Mouse (Mus musculus) cerebellum, adult 8-10 months (tissue): Measurements from ENCODE around the gene Hoxb13.

Experiments
- DNase-seq: peaks from one replicate; pipeline ENCODE4 v3.0.0; 2022

Hoxb13 gene

DNA sequence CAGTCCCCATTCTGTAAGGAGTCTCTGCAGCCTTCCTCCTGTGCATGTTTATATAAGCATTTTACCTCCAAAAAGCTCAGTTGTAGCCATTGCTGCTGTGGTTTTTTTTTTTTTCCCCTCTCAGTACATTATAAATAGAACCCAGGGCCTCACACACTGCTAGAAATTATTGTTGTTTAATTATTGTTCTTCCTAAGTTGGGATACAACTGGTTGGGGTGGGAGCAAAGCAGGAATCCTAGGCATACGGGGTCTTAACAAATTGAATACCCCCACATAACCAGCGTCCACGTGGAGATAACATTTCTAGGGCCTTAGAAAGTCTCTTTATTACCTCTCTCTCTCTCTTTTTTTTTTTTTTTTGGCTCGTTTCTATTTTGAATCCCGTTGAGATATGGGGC is 3.0 kb upstream of the Hoxb13 start:
- no peak for DNase-seq

DNA sequence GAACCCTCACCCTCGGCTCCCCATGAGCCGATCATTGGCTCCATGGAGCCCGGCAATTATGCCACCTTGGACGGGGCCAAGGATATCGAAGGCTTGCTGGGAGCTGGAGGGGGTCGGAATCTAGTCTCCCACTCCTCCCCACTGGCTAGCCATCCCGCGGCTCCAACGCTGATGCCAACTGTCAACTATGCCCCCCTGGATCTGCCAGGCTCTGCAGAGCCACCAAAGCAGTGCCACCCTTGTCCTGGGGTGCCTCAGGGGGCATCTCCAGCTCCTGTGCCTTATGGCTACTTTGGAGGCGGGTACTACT is 240 bp downstream of the Hoxb13 start:
- DNase-seq, result no peak

DNA sequence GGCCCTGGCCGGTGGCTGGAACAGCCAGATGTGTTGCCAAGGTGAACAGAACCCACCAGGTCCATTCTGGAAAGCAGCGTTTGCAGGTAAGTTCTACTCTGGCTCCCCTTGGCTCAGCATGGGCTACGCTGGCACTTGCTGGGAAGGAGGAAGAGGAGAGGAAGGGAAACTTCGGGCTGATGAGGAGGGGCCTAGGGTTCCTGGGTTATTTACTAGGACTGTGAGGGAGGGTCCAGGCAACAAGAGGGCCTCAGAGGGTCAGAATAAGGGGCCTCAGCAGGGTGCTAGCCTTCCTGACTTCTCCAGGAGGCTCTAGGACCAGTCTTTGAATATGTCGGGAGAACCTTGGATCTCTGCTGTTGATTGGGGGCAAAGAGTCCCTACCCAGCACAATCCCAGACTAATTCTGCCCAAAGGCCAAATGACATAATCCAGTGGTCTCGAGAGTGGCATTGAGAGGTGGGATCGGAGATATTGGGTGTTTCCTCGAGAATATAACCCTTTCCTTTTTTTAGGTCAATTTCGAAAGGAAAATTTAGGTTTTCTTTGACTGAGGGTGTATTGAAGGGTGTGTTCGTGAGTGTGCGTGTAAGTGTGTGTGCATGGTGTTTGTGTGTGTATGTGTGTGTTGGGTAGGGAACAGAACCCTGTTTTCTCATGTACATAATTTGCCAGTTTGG is 985 bp downstream of the Hoxb13 start:
- DNase-seq, result no peak

DNA sequence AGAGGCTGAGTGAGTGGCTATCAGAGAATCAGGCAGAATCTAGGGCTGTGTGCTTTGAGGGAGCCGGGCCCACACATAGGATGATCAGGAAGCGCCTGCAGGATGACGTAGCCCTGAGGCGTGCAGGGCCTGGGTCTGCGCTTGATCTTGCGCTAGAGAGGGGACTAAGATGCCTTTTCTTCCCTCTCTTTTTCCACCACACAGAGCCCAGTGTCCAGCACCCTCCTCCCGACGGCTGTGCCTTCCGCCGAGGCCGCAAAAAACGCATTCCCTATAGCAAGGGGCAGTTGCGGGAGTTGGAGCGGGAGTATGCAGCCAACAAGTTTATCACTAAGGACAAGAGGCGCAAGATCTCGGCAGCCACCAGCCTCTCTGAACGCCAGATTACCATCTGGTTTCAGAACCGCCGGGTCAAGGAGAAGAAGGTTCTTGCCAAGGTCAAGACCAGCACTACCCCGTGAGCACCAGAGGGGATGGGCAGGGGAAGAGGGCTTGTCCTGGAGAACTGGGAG is 1.7 kb downstream of the Hoxb13 start:
- no peak for DNase-seq

- no peak for DNase-seq
Observed at GRCm38 (mm10) chr11:96198642-96199041, 4.5 kb downstream of the Hoxb13 start.

DNA sequence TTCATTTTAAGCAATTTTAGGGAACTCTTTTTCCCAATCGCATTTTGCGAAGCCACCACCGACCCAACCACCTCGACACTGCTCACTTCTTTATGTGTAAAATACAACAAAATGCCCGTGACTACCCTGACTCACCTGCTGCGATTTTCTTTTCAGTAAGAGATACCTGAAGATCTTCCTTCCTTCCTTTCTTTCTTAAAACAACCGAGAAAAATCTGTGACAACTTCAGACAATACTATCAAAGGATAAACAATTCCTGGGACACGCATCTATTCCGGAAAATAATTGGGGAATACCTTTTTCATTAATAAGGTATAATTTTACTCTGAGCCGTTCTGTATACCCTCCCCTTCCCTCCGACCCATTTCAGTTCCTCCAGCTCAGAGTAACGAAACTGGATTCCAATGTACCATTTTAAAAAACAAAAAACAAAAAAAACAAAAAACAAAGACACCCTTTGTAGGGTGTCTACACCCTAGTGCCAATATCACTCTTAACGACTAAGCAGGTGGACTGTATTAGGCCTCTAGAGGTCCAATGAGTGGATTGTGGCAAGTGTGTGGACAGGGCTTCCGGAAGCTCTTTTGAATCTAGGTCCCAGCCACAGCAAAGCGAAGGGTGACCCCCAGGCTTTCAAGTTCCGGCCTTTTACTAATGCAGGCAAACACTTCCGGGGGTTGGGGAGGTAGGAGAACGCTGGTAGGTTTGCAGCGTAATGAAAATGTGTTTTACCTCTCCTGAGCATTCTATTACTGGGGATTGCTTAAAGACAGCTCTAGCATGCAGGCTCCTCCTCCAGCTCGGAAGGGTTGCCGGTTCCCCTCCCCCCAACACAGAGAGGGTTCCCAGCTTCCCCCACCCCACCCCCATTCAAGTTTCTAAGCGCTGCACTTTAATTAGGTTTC is 5.3 kb downstream of the Hoxb13 start:
- no peak for DNase-seq

- no peak for DNase-seq
Observed at GRCm38 (mm10) chr11:96200183-96200655, 6.1 kb downstream of the Hoxb13 start.

GRCm38 (mm10) chr11:96201741-96202140 is 7.6 kb downstream of the Hoxb13 start:
- no peak for DNase-seq

DNA sequence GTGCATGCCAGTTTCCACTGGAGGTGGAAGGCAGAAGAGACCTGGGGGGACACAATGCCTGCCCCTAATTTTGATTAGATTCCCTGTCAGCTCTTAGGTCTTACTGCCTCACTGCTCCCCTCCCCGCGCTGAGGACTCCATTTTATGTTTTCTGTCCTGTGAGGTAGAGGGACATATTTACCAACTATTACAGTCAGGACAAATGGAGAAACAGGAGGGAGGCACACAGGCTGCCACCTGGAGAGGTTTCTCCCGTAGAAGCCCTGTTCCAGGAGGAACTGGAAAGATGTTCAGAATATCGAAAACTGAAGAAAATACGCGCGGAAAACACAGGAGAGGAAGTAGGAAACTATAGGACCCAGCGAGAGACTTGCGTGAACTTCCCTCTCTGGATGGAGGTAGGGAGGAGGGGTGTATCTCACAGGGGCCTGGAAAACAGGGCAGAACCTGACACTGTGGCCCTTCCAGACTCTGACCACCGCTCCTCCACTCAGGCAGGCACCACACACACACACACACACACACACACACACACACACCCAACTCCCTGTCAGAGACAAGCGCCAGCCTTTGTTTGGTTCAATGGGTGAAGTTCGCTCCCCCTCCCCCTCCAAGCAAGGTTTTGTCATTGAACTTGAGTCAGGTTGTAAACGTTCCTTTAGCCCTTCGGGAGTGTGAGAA is 8.4 kb downstream of the Hoxb13 start:
- DNase-seq, result no peak

DNA sequence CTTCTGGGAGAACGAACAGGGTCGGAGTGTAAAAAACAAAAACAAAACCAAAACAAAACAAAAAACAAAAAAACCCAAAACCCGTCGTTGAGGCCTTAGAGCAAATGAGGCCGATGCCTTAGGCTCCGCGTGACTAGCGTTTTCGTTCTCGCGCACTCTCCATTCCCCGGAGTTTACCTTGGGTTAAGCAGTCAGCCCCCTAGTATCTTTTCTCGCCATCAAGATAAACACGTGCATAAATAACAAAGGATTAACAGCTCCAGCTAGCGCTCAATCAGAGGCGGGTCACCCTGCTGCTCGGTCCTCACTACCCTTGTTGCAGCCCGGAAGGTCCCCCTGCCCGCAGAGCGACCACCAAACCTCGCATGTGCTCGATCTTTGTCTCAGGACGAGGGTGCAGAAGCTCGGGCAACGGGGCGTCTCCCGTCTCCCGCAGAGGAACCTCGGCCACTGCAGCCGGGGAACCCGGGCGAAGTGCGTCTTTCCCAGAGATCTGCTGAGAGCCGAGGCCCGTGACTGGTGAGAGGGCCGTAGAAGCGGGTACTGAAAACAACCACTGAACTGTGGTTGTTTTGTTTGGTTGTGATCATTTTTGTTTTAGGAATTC is 9.2 kb downstream of the Hoxb13 start:
- DNase-seq, result no peak

GRCm38 (mm10) chr11:96203789-96204186 is 9.7 kb downstream of the Hoxb13 start:
- no peak for DNase-seq

DNA sequence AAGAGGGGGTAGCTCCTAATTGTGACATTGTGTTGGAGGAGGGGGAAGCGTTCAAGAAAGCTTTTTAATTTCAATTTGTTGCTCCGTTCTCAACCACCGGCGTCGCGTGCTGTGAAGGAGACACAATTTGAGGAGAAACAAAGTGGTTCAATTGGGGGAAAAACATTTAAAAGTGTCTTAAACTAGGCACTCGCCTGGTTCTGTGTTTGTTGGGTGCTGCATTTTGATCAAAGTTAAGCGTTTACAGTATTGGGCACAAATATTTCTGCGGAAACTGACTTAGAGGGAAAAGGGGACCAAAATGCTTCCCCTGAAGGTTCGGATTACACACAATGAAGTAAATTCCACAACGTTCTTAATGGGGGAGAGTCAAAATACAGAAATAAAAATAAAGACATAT is 10.2 kb downstream of the Hoxb13 start:
- DNase-seq, result no peak

GRCm38 (mm10) chr11:96205426-96206131 is 11.5 kb downstream of the Hoxb13 start:
- DNase-seq, result no peak

DNA sequence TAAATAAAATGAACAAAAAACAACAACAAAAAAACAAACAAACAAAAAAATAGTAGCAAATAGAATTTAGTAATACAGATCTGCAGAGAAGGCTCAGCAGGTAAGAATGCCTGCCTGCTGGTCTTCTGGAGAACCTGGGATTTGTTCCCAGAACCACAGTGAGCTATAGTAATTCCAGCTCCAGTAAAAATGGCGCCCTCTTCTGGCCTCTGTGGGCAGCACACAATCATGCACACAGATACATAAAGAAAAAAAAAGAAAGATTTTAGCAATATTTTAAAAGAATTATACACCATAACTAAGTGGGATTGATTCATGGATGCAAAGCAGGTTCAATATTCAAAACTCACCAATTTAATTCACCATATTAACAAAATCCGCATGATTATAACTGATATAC is 29.7 kb downstream of the Hoxb13 start:
- no peak for DNase-seq

DNA sequence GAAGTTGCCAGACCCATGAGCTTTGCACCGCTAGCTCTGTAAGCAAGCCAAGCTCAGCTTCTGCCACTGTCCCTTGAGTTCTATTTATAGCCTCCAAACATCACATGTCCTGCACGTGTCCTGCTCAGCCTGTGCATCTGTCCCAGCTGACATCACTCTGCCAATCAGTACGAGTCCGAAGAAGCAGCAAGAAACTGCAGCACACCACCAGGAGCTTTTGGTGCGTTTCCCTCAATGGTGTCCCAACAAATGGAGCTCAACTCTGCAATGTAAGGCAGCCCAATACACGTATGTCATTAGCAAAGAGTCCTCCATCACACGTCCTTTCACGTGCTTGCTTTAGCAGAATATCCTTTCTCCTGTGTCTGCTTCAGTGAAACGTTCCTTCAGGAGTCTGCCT is 33.6 kb downstream of the Hoxb13 start:
- DNase-seq, result no peak

DNA sequence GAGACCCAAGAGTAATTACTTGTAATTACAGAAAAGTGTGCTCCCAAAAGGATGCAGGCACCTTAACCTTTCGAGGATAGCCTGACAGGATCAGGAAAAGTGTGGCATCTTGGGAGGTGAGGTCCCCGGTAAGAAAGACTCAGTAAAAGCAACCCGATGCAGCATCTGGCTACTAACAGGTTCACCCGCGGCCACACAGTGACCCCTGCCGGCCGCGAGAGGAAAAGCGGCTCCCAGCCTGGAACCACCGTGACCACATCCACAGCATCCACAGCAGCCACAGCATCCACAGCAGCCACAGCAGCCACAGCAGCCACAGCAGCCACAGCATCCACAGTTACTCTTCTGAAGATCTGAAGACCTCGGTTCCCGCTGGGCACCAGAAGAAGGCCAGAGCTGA is 40.8 kb downstream of the Hoxb13 start:
- DNase-seq, result peak; percentile 3

DNA sequence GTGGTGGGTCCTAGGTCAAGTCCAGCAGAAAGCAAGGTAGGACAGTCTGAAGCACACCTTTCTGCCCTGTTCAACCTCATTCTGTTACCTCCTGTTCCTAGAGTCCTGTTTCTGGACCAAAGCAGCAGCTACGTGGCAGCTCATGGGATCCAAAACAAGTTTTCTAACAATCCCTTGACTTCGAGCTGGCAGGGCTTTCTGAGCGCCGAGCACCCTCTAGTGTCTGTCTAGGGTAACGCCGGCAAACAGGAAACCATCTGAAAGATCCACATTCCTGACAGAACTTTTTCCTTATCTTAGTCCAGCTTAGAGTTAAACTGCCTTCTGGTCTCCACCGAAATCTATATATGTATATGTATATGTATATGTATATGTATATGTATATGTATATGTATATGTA is 46.1 kb downstream of the Hoxb13 start:
- peak; percentile 8 for DNase-seq
